Mouse (Mus musculus) MEL (cell line): Measurements from ENCODE around the gene Zbtb38.
A peak's percentile ranks its signal among the peaks of the same experiment; 100 is the strongest.

Source experiments
- CTCF ChIP-seq, 3 experiments: IDR thresholded peaks in 2 of 3; conservative IDR thresholded peaks in 1 of 3; 2 replicates each; pipeline ENCODE4 v1.5.1; 2011 to 2012; ENCODE audit warnings: low read length in 3 of 3, low read depth in 2 of 3, mild to moderate bottlenecking in 2 of 3, improper control_type of control experiment in 1 of 3, inconsistent platforms in 1 of 3, mixed read lengths in 1 of 3, moderate library complexity in 1 of 3; ENCODE audit not compliant: control insufficient read depth in 1 of 3, insufficient read depth in 1 of 3, poor library complexity in 1 of 3, severe bottlenecking in 1 of 3
- EP300 ChIP-seq, 2 experiments: IDR thresholded peaks; 2 replicates each; pipeline ENCODE4 v1.6.1; 2011; ENCODE audit warnings: improper control_type of control experiment in 2 of 2, low read length in 2 of 2, low read depth in 1 of 2, mild to moderate bottlenecking in 1 of 2
- MYC ChIP-seq: IDR thresholded peaks from 2 replicates; pipeline ENCODE4 v1.6.1; 2011; ENCODE audit warnings: low read depth, mild to moderate bottlenecking, low read length, improper control_type of control experiment, moderate library complexity
- POLR2A ChIP-seq, 2 experiments: IDR thresholded peaks; 2 replicates each; pipeline ENCODE4 v1.6.1; 2011 to 2012; ENCODE audit warnings: low read length in 2 of 2, mild to moderate bottlenecking in 2 of 2, control low read depth in 1 of 2, improper control_type of control experiment in 1 of 2, low read depth in 1 of 2, moderate library complexity in 1 of 2; ENCODE audit not compliant: control insufficient read depth in 1 of 2, insufficient read depth in 1 of 2, poor library complexity in 1 of 2

DNA sequence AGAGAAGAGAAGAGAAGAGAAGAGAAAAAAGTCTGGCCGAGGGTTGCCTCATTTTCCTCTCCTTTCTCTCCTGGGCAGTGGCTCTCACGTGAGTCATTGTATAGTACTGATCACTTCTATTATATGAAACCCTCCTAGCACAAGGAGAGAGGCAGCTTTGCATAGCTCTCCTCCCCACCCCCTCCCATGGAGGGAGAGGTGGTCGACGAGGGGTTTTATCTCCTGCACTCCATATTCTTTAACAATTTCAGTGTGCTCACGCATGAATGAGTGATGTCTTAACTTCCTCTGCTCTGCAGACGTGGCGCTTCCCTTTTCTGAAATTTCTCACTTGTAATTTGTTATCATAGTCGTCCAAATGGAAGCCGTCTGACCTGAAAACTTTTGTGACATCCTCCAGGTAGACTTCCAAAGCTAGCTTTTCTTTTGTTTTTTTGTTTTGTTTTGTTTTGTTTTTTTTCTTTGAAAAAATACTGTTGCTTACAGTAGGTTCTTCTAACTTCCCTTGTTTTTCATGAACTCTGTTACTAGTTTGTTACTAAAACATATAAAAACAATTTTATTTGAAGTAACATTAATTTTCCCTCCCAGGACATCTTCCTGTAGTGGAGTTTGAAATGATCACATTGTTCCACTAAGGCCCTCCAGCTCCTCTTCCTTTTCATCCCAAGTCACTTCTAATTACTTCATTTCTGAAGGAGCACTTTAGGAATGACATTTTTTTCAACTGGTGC lies 116.0 kb downstream of the Zbtb38 start:
- TF ChIP-seq EP300 (IDR thresholded peaks at IDR 0.05; ENCODE audit: low read depth in 1 of 2, low read length in 2 of 2): peak; percentile 98
- peak; percentile 84; the same call in 1 of the 2 replicates for TF ChIP-seq MYC
- peak in 1 of 2 experiments; percentile 49; a peak in 1 of 4 replicates for TF ChIP-seq POLR2A (IDR thresholded peaks at IDR 0.05; ENCODE audit: control insufficient read depth in 1 of 2, insufficient read depth in 1 of 2, low read depth in 1 of 2, low read length in 2 of 2, poor library complexity in 1 of 2)
- TF ChIP-seq CTCF (IDR thresholded peaks at IDR 0.05 in 2 of 3, conservative IDR thresholded peaks at IDR 0.05 in 1 of 3; ENCODE audit: control insufficient read depth in 1 of 3, insufficient read depth in 1 of 3, low read depth in 2 of 3, low read length in 3 of 3, poor library complexity in 1 of 3, severe bottlenecking in 1 of 3): no peak
